Mouse (Mus musculus): ENCODE measurements at regions not wholly inside any gene's neighbourhood (a gene's known extent, or its start where the extent isn't known, plus 50 kb on each side); places are given as distances from the start of the nearest gene placed in this dataset.

- TF ChIP-seq CTCF (IDR thresholded peaks at IDR 0.05; ENCODE audit: borderline replicate concordance, insufficient read depth, low read depth, low read length), result no peak
- TF ChIP-seq POLR2A (IDR thresholded peaks at IDR 0.05; ENCODE audit: borderline replicate concordance, insufficient read depth, low read length), result no peak
These were observed 636.6 kb upstream of the Cdh5 start for GRCm38 (mm10) chr8:103464777-103465353.
